Mouse (Mus musculus) forebrain, embryonic 16.5 days (tissue): ENCODE results near the gene Il4i1. TPM values are rescaled to one million over a fixed set of nuclear protein-coding genes. Genes with fewer than 3 reads are reported as not detected.

Experiments
- ATAC-seq: fragments of 200-750 bp; cut with Nextera tagmentation; 2 replicates; pipeline ENCODE4 v1.8.0; 2017; ENCODE audit warnings: mild to moderate bottlenecking, moderate library complexity
- H3K27ac ChIP-seq: fragments of 300-500 bp; sonication (generic); 2 replicates; pipeline ENCODE4 v1.5.1; 2014; ENCODE audit warnings: low read length, control low read depth
- H3K27me3 ChIP-seq: fragments of 300-500 bp; sonication (generic); replicated peaks from 2 replicates; pipeline ENCODE4 v1.6.1; 2014; ENCODE audit warnings: low read length; ENCODE audit not compliant: control insufficient read depth, insufficient read depth
- H3K36me3 ChIP-seq: fragments of 300-500 bp; sonication (generic); 2 replicates; pipeline ENCODE4 v1.6.1; 2014; ENCODE audit not compliant: control insufficient read depth, insufficient read depth
- H3K4me1 ChIP-seq: fragments of 300-500 bp; sonication (generic); replicated peaks from 2 replicates; pipeline ENCODE4 v1.6.1; 2014; ENCODE audit warnings: low read length; ENCODE audit not compliant: control insufficient read depth, insufficient read depth
- H3K4me2 ChIP-seq: fragments of 300-500 bp; sonication (generic); 2 replicates; pipeline ENCODE4 v1.6.1; 2014; ENCODE audit warnings: mild to moderate bottlenecking, low read length, control low read depth
- H3K4me3 ChIP-seq: fragments of 300-500 bp; sonication (generic); replicated peaks from 2 replicates; pipeline ENCODE4 v1.5.1; 2014; ENCODE audit warnings: mild to moderate bottlenecking, low read length, control low read depth
- H3K9ac ChIP-seq: fragments of 300-500 bp; sonication (generic); replicated peaks from 2 replicates; pipeline ENCODE4 v1.6.1; 2014; ENCODE audit warnings: low read depth, low read length, control low read depth
- H3K9me3 ChIP-seq: fragments of 300-500 bp; sonication (generic); 2 replicates; pipeline ENCODE4 v1.6.1; 2016; ENCODE audit warnings: low read length; ENCODE audit not compliant: control insufficient read depth
- WGBS: fragments of 180-500 bp; shearing (Covaris S2); extraction: QIAGEN DNeasy Blood & Tissue Kit; methylation state at CpG from one replicate; pipeline ENCODE4 v1.1.7; 2014; 5-methylcytosine and 5-hydroxymethylcytosine counted together
- polyA plus RNA-seq: library from polyadenylated mRNA; unstranded; fragments of >200 nt; fragmentation: Nextera tagmentation; extraction: Ambion mirVana; gene quantifications from 2 replicates; pipeline ENCODE4 v1.2.1, GENCODE M21; 2015

Il4i1 gene
- polyA plus RNA-seq, 1 experiment from 2014 or later: 0.44 TPM

GRCm38 (mm10) chr7:44857042-44857552 is 40.9 kb downstream of the Il4i1 start, which contains the start of gene Pnkp:
Gene Pnkp, plus strand, starts transcription at chr7:44857139.
- H3K4me1 ChIP-seq: peaks cover 44% of the 10 kb centered on the region
- ATAC-seq: peak; percentile 69
- under 1% methylated on average over 32 of the region's 32 CpGs for WGBS

DNA sequence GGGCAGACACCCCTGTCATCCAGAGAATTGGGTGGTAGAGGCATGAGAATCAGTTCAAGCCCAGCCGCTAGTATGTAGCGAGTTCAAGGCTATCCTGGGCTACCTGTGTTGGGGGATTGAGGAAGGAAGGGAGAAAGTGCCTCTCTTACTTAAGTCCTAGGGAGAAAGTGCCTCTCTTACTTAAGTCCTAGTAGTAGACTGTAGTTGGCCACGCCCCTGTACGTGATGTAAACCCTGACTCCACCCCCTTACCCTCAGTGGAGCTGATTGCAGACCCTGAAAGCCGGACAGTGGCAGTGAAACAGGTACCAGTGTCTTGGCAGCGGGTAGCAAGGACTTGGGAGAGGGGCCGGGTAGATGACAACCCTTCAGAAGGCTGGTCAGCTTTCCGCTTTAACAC is 41.7 kb downstream of the Il4i1 start:
- Histone ChIP-seq H3K9me3 (no peaks in the 10 kb centered on the region), H3K4me1 (peaks cover 44% of the 10 kb centered on the region), H3K27ac (no peak overlapping the region), H3K4me3 (peak overlapping the region; percentile 67), H3K4me2 (peak overlapping the region; percentile 61), H3K36me3 (peaks cover 11% of the 10 kb centered on the region), H3K9ac (peak overlapping the region; percentile 79), H3K27me3 (no peaks in the 10 kb centered on the region)
- 25% methylated on average over 8 of the region's 8 CpGs for WGBS
- no peak for ATAC-seq

More at GRCm38 (mm10) chr7:44857042-44857552, 40.9 kb downstream of the Il4i1 start, which contains the start of gene Pnkp:
- H3K4me2 ChIP-seq: peak within 1 kb of the TSS; percentile 61
- peak within 1 kb of the TSS; percentile 87 for H3K27ac ChIP-seq
- peak within 1 kb of the TSS; percentile 79 for H3K9ac ChIP-seq
- peak within 1 kb of the TSS; percentile 67 for H3K4me3 ChIP-seq
- no peaks in the 10 kb centered on the region for H3K27me3 ChIP-seq
- H3K36me3 ChIP-seq: peaks cover 4% of the 10 kb centered on the region; the same call in 1 of the 2 replicates
- no peaks in the 10 kb centered on the region for H3K9me3 ChIP-seq

GRCm38 (mm10) chr7:44859896-44860295 is 43.7 kb downstream of the Il4i1 start:
- H3K27ac ChIP-seq: no peak overlapping the region
- no peak overlapping the region for H3K9ac ChIP-seq
- no peak overlapping the region for H3K4me2 ChIP-seq
- ATAC-seq: no peak
- H3K27me3 ChIP-seq: no peaks in the 10 kb centered on the region
- H3K36me3 ChIP-seq: peaks cover 23% of the 10 kb centered on the region
- 91% methylated on average over 11 of the region's 11 CpGs for WGBS
- H3K9me3 ChIP-seq: no peaks in the 10 kb centered on the region
- peaks cover 31% of the 10 kb centered on the region for H3K4me1 ChIP-seq
- H3K4me3 ChIP-seq: no peak overlapping the region

DNA sequence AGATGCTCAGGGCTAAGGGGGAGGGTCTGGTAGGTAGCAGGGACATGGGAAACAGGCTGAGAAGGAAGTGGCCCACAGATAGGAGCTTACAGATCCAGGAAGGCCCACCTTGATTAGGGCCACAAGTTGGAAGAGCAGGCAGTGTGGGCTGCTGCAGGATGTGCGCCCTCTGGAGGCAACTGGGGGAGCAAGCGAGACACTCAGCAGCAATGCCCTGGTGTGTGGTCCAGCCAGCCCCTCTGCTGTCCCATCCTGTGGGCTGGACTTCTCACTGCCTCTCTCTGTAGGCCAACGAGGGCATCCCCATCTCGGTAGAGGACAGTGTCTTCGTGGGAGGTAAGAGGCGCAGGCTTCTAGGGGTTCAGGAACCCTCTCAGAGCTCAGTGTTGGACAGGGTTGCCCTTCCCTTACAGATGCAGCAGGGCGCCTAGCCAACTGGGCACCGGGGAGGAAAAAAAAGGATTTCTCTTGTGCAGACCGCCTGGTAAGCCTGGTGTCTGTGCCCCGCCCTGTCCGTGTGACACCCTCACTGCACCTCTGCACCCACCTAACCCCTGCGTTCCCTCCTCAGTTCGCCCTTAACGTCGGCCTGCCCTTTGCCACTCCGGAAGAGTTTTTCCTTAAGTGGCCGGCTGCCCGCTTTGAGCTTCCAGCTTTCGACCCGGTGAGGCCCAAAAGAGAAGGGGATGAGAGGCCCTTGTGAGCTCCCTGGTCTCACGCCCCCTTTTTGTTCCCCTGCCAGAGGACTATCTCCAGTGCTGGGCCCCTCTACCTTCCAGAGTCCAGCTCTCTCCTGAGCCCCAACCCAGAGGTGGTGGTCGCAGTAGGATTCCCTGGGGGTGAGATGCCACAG is 44.6 kb downstream of the Il4i1 start:
- Histone ChIP-seq H3K27ac (peak overlapping the region; percentile 52; the same call in 1 of the 2 replicates), H3K4me1 (peaks cover 36% of the 10 kb centered on the region), H3K27me3 (no peaks in the 10 kb centered on the region), H3K9me3 (no peaks in the 10 kb centered on the region), H3K4me3 (no peak overlapping the region), H3K36me3 (peaks cover 28% of the 10 kb centered on the region), H3K9ac (no peak overlapping the region), H3K4me2 (no peak overlapping the region)
- ATAC-seq: peak; percentile 22; the same call in 1 of the 2 replicates
- whole genome bisulfite sequencing: 53% methylated on average over 22 of the region's 22 CpGs

DNA sequence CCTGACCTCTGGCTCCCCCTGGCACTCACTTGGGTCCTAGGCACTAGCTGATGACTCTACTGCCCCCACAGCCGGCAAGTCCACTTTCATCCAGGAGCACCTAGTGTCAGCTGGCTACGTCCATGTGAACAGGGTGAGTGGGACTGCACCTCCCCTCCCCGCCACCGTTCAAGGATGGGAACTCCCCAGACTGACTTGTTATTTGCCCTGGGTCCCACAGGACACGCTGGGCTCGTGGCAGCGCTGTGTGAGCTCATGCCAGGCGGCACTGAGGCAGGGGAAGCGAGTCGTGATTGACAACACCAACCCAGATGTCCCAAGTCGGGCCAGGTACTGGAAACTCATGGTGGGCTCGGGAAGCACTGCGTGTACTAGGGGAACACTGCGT is 45.2 kb downstream of the Il4i1 start:
- no peak for ATAC-seq
- WGBS: 75% methylated on average over 14 of the region's 14 CpGs
- H3K4me3 ChIP-seq: no peak overlapping the region
- peaks cover 41% of the 10 kb centered on the region for H3K4me1 ChIP-seq
- H3K27me3 ChIP-seq: no peaks in the 10 kb centered on the region
- H3K4me2 ChIP-seq: no peak overlapping the region
- peaks cover 28% of the 10 kb centered on the region for H3K36me3 ChIP-seq
- H3K27ac ChIP-seq: no peak overlapping the region
- no peaks in the 10 kb centered on the region for H3K9me3 ChIP-seq
- no peak overlapping the region for H3K9ac ChIP-seq

GRCm38 (mm10) chr7:44862434-44862833 is 46.2 kb downstream of the Il4i1 start:
- WGBS: 78% methylated on average over 8 of the region's 8 CpGs
- ATAC-seq: no peak
- H3K9ac ChIP-seq: no peak overlapping the region
- no peak overlapping the region for H3K4me2 ChIP-seq
- peaks cover 28% of the 10 kb centered on the region for H3K36me3 ChIP-seq
- no peaks in the 10 kb centered on the region for H3K9me3 ChIP-seq
- no peaks in the 10 kb centered on the region for H3K27me3 ChIP-seq
- H3K27ac ChIP-seq: no peak overlapping the region
- H3K4me1 ChIP-seq: peaks cover 48% of the 10 kb centered on the region
- H3K4me3 ChIP-seq: no peak overlapping the region

- Histone ChIP-seq H3K4me3 (no peak overlapping the region), H3K4me2 (no peak overlapping the region), H3K4me1 (peaks cover 48% of the 10 kb centered on the region), H3K27ac (no peak overlapping the region), H3K9ac (no peak overlapping the region), H3K9me3 (no peaks in the 10 kb centered on the region), H3K27me3 (no peaks in the 10 kb centered on the region), H3K36me3 (peaks cover 28% of the 10 kb centered on the region)
- whole genome bisulfite sequencing: 90% methylated on average over 14 of the region's 14 CpGs
- no peak for ATAC-seq
Observed at GRCm38 (mm10) chr7:44863210-44863609, 47.0 kb downstream of the Il4i1 start.

DNA sequence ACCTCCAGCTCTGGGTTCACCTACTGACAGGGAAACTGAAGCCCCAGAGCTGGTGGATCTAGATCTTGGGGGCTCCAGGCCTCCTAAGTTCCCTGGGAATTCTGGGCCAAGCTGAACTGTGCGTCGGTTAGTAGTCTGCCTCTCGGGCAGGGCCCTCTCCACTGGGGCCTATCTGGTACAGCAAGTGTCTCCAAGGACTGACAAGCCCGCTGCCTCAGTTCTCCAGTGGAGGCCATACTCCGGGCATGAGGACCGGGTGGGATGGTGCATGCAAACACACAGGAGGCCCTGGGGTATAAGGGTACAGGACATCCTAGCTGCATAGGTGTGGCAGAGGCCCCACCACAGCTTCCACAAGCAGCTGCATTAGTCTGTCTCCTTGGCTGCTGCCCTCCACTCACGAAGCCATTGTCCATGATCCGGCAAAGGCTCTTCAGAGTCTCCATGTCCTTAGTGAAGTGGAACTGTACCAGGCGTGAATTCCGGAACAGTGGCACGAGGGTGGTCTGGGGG is 47.9 kb downstream of the Il4i1 start:
- no peaks in the 10 kb centered on the region for H3K9me3 ChIP-seq
- ATAC-seq: no peak
- H3K9ac ChIP-seq: no peak overlapping the region
- H3K4me2 ChIP-seq: no peak overlapping the region
- H3K27me3 ChIP-seq: no peaks in the 10 kb centered on the region
- H3K4me3 ChIP-seq: no peak overlapping the region
- H3K27ac ChIP-seq: no peak overlapping the region
- 82% methylated on average over 11 of the region's 11 CpGs for WGBS
- H3K4me1 ChIP-seq: peaks cover 44% of the 10 kb centered on the region
- H3K36me3 ChIP-seq: peaks cover 28% of the 10 kb centered on the region
